Mouse (Mus musculus) neural tube, postnatal 0 days (tissue): ENCODE results near the gene Plcl2. TPM values are rescaled to one million over a fixed set of nuclear protein-coding genes. Genes with fewer than 3 reads are reported as not detected.

ENCODE experiments used
- polyA plus RNA-seq: library from polyadenylated mRNA; unstranded; fragments of >200 nt; fragmentation: Nextera tagmentation; extraction: Ambion mirVana; gene quantifications from 2 replicates; pipeline ENCODE4 v1.2.1, GENCODE M21; 2015

The Plcl2 gene
- polyA plus RNA-seq = 7.3 and 7.9 TPM in 2 replicates

GRCm38 (mm10) chr17:50509251-50510104 lies at the start of gene Plcl2:
Gene Plcl2, plus strand, starts transcription at chr17:50509403.

Other genes with a start within 250 kb of the Plcl2 start
- gene Dazl, start 215.8 kb upstream of the Plcl2 start, polyA plus RNA-seq = 0.73 and 1.3 TPM in 2 replicates